ENCODE assay signal across 24 mouse cellular contexts in genomic region chr3:80187406-80187805, GRCm38 (mm10).
"Had no signal": no experiment of that assay in that cellular context is flagged by ENCODE, and none has a peak within 500 bp of the region (broad histone marks: within the 10 kb centered on the region; RNA-seq: fewer than 3 reads in every experiment).

No protein-coding gene starts in this region.

- H3K4me3 ChIP-seq: heart, adult 2 months; heart, embryonic 13.5 days; heart, embryonic 15.5 days; kidney, embryonic 15.5 days; left cerebral cortex, adult 2 months; limb, embryonic 13.5 days; liver, embryonic 13.5 days had no signal

- H3K4me2 ChIP-seq: heart, embryonic 11.5 days; heart, embryonic 13.5 days; heart, embryonic 15.5 days; hindbrain, embryonic 14.5 days; kidney, embryonic 15.5 days; limb, embryonic 13.5 days; liver, embryonic 11.5 days; liver, embryonic 13.5 days had no signal

- ATAC-seq: forebrain, postnatal 0 days; intestine, embryonic 16.5 days had no signal

- H3K9me3 ChIP-seq: heart, embryonic 13.5 days; heart, embryonic 15.5 days; kidney, embryonic 15.5 days; limb, embryonic 13.5 days; liver, embryonic 13.5 days had no signal

- H3K36me3 ChIP-seq: heart, embryonic 13.5 days; heart, embryonic 15.5 days; kidney, embryonic 15.5 days; limb, embryonic 13.5 days; liver, embryonic 13.5 days had no signal

- H3K4me1 ChIP-seq: heart, embryonic 13.5 days; heart, embryonic 15.5 days; kidney, embryonic 15.5 days; limb, embryonic 13.5 days; liver, embryonic 13.5 days had no signal

- DNase-seq: forebrain, postnatal 0 days; gastrocnemius, postnatal 14 days; gastrocnemius, postnatal 36 days; heart, adult 11 months; heart, adult 2 months; heart, postnatal 14 days; heart, postnatal 36 days; kidney, adult 11 months; kidney, adult 2 months; kidney, adult 9 months; kidney, postnatal 14 days; kidney, postnatal 36 days; liver; liver, embryonic 13.5 days had no signal

- H3K27ac ChIP-seq: heart, adult 2 months; heart, embryonic 13.5 days; heart, embryonic 15.5 days; hindbrain, embryonic 14.5 days; kidney, embryonic 15.5 days; kidney, postnatal 0 days; left cerebral cortex, adult 2 months; limb, embryonic 13.5 days; liver, embryonic 13.5 days had no signal

- H3K9ac ChIP-seq: forebrain, postnatal 0 days; heart, embryonic 13.5 days; heart, embryonic 15.5 days; hindbrain, embryonic 14.5 days; kidney, embryonic 15.5 days; limb, embryonic 13.5 days; liver, embryonic 13.5 days had no signal

- H3K27me3 ChIP-seq: heart, embryonic 13.5 days; heart, embryonic 15.5 days; kidney, embryonic 15.5 days; limb, embryonic 13.5 days; liver, embryonic 13.5 days had no signal
